Mouse (Mus musculus): Measurements from ENCODE around the gene Gm49711.
"Not testable (repeated sequence)": the region's sequence is repeated elsewhere in the genome, so short reads cannot be mapped to it uniquely, and the experiment has no call there.

Gene Gm49711

DNA sequence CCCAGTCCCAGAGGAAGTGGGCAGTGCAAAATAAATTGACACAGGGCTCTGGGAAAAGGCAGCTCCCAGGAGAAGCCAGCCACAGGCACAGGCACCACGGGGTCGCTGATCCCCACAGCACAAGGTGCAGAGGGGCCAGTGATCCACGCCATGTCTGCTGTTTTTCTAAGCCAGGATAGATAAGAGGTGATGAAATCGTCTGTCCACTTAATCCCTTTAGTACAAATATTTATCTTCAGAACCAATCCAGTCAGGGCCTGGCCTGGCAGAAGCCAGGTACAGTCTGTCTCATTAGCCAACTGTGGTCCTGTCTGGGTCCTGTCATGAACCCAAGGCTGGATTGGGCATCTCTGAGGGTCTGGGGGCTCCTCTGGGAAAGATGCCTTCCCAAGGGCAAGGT is 125.4 kb downstream of the Gm49711 start:
- DNase-seq (ENCODE audit: low spot score) = no peak

- DNase-seq (ENCODE audit: low spot score) = no peak
These were observed 132.5 kb downstream of the Gm49711 start for GRCm38 (mm10) chr16:92190603-92191002.

DNA sequence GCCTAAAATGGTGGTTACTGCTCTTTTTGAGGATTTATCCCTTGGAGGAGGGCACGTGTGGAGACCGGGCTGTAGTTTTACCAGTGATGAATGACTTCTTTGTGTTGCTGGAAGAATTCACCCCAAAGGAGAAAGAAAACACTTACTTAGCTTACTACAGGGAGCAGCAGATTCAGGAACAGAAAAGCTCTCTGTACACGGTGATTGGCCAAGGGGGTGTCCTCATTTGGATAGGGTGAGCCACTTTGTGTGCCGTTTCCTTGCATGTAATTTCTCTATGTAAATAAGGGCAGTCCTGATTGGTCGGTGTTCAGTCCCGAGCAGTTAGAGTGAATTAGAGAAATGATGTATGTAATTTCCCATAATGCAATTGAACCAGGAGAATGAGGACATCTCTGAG is 137.0 kb downstream of the Gm49711 start:
- no peak for DNase-seq (ENCODE audit: low spot score)

GRCm38 (mm10) chr16:92196741-92197331 is 138.7 kb downstream of the Gm49711 start:
- no peak for DNase-seq (ENCODE audit: low spot score)

- no peak for DNase-seq (ENCODE audit: low spot score)
These were observed 142.5 kb downstream of the Gm49711 start for GRCm38 (mm10) chr16:92200615-92201014.

- no peak for DNase-seq (ENCODE audit: low spot score)
These were observed 145.5 kb downstream of the Gm49711 start for GRCm38 (mm10) chr16:92203599-92203998.

DNA sequence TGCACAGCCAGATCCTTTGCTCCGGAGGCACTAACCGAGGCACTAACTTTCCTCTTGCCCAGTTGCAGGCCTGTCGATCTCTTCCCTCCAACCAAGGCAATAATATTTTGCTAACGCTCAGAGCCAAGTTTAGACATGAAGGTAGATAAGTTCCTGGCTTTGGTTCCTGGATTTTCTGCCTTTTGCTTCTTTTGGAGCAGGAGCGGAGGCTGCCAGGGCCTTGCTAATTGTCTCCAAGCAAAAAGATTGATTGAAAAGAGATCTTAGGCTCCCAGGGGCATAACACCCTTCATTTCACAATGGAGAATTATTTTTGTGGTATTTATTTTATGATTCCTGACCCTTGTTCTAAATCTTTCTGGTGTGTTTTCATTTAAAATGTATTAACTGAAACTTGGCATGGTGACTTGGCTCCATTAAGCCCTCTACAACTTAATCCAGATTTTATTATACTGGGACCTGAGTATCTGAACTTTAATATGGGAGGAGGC is 151.2 kb downstream of the Gm49711 start:
- no peak for DNase-seq (ENCODE audit: low spot score)

- not testable (repeated sequence) for DNase-seq (ENCODE audit: low spot score)
These were observed 152.2 kb downstream of the Gm49711 start for GRCm38 (mm10) chr16:92210316-92210715.

DNA sequence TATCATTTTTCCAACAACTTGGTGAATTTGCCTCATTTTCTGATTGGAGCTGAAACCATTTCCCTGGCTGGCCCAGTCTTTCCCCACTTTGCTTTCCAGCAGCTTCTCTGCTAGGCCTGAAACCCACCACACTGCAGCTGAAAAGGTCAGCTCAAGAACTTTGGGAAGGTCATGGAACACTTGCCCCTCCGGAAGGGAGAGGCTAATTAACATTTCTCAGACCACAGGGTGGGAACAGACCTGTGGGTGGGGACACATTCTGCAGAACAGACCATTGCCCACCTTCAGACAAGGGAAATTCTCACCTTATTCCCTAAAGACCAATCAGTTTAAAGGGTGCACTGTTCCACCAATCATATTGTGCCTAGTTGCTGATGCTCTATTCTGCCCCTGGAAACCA is 155.8 kb downstream of the Gm49711 start:
- DNase-seq (ENCODE audit: low spot score) = not testable (repeated sequence)

GRCm38 (mm10) chr16:92215599-92216390 is 157.7 kb downstream of the Gm49711 start:
- no peak for DNase-seq (ENCODE audit: low spot score)

DNA sequence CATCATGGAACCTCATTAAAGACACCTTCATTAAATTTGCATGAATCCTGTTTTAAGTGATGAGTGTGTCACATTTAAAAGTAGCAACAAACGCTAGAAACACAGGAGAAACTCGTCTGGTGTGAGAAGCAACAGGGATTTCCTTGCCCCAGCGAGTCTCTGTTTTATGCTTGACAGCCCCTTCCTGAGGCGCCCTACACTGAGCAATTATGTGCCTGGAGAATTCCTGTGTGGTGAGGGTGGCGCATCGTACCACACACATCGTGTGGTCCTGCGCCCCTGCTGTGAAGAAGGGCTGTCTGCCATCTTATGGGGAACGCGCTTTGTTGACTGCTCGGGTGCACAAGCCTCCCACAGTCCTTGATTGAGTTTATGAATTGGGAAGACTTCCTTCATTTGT is 162.6 kb downstream of the Gm49711 start:
- DNase-seq (ENCODE audit: low spot score) = no peak

- no peak for DNase-seq (ENCODE audit: low spot score)
These were observed 170.3 kb downstream of the Gm49711 start for GRCm38 (mm10) chr16:92228332-92228919.

DNA sequence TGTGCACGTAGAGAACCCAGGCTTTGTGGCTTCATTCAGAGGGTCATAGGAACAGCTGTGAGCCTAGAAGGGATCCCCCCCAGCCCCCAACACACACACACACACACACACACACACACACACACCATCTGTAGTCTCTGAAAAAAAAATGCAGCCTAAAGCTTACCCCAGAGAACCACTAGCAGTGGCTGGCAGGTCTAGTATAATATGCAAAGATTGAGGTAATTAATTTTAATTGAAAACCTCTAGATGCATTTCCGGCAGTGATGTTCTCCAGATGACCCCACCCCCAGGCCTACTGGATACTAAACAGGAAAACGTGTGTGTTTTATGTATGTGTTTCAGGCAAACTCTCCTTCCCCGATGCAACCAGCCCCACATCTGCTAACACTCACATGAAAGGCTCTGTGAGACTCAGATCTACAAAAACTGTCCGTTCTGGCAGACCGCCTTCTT is 172.4 kb downstream of the Gm49711 start:
- no peak for DNase-seq (ENCODE audit: low spot score)

GRCm38 (mm10) chr16:92234530-92234929 is 176.4 kb downstream of the Gm49711 start:
- no peak for DNase-seq (ENCODE audit: low spot score)

DNA sequence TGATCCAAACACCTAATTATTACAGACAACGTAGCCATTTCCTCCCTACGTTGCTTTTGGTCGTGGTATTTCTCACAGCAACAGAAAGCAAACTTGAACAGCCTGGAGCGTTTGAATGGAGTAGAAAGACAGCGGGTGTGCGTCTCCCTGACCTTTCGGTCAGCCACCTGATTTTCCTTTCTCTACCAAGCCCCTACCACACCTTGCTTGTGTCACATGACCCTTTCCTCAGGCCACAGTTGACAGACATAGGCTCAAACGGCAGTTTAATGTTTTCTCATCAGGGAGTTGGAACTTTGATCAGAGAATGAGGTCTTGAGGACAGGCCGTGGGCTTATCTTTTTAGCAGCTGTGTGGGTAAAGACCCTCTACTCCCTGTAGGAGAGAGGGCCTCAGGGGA is 177.1 kb downstream of the Gm49711 start:
- no peak for DNase-seq (ENCODE audit: low spot score)

All from retina, embryonic 14.5 days (tissue).